Mouse (Mus musculus): Measurements from ENCODE around the gene Timm13. TPM values are rescaled to one million over a fixed set of nuclear protein-coding genes. Genes with fewer than 3 reads are reported as not detected.

Gene Timm13
- polyA plus RNA-seq, 2 experiments: 114 to 208 TPM

DNA sequence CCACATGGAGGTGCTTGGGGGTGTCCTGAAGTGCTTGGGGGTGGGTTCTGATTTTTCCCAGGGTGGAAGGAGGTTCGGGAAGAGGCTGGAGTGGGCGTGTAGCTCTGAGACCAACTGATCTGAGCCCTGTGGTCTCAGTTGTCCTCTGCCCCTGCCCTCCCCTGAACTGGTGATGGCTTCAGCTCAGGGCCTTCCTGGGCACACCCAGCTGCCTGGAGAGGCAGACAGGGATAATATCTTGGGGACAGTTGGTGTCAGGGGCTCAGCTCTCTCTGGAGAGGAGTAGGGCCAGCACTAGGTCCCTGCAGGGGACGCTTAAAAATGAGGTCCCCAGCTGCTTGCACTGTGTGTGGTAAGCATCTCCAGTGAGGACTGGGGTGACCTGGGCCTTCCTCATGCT lies 42.9 kb downstream of the Timm13 start:
- H3K27me3 ChIP-seq (ENCODE audit: control insufficient read depth, insufficient read depth, low read length): no peaks in the 10 kb centered on the region
- peak; percentile 74 for ATAC-seq (ENCODE audit: insufficient read depth)
- peak overlapping the region; percentile 99 for H3K4me2 ChIP-seq (ENCODE audit: low read depth)
- H3K9ac ChIP-seq (replicated peaks): peak overlapping the region; percentile 99
- DNase-seq (ENCODE audit: low read depth in 3 of 3, low spot score in 3 of 3): peak in 2 of 3 experiments; percentile 53 to 61
- H3K27ac ChIP-seq: peak overlapping the region; percentile 100
- TF ChIP-seq CTCF (IDR thresholded peaks at IDR 0.05; ENCODE audit: low read depth) (no peak), EP300 (IDR thresholded peaks at IDR 0.05; ENCODE audit: low read depth) (no peak)
- 13% methylated on average over 3 of the region's 3 CpGs for WGBS (ENCODE audit: insufficient replicate concordance)
- peaks cover 21% of the 10 kb centered on the region for H3K36me3 ChIP-seq (replicated peaks; ENCODE audit: control insufficient read depth, insufficient read depth, low read depth)
- peaks cover 62 to 67% of the 10 kb centered on the region in 2 experiments for H3K4me1 ChIP-seq (replicated peaks; ENCODE audit: control insufficient read depth in 2 of 2, insufficient read depth in 2 of 2, low read length in 1 of 2)
- no peaks in the 10 kb centered on the region for H3K9me3 ChIP-seq (ENCODE audit: control insufficient read depth, low read length)
- H3K4me3 ChIP-seq (ENCODE audit: insufficient read depth in 1 of 2, low read depth in 2 of 2, low read length in 2 of 2): peak overlapping the region; percentile 69 to 100

DNA sequence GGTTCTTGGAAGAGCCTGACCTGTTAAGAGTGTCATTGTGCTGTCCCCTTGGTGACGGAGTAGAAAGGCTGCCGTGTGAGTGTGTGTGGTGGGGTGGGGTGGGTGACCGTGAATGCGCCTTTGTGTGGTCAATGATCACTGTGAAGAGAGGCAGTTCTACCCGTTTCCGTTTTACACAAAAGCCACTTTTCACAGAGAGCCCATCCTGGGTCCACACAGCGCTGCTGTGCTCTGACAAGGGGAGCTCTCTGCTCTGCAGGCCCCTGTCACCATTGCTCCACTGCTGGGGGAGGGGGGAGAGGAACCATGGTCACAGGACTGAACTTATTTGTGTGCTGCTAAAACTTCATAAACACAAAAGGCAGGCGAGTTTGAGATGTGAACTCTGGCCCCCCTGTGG lies 43.4 kb downstream of the Timm13 start:
- Histone ChIP-seq H3K27me3 (ENCODE audit: control insufficient read depth, insufficient read depth, low read length) (no peaks in the 10 kb centered on the region), H3K4me3 (ENCODE audit: insufficient read depth in 1 of 2, low read depth in 2 of 2, low read length in 2 of 2) (peak overlapping the region; percentile 69 to 100)
- ATAC-seq (ENCODE audit: insufficient read depth): no peak

DNA sequence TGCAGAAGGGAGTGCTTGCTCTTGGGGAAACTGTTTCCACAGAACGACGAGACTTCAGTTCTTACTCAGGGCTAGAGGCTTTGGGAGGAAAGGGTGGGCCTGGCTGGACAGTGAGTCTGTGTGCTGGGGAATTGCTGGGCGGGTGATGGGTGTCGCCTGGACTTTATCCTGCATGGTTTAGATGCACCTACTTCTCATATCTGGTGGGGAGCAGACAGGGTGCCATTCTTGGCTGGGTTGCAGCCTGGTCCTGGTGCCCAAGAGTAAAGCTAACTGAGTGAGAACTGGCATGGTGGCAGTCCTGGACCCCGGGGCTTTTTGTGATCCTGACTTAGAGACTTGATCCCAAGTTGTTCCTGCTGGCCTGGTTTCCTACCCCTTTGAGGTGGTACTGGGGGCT lies 43.9 kb downstream of the Timm13 start:
- TF ChIP-seq CTCF (IDR thresholded peaks at IDR 0.05; ENCODE audit: low read depth): no peak
- TF ChIP-seq EP300 (IDR thresholded peaks at IDR 0.05; ENCODE audit: low read depth): peak; percentile 55; the same call in 1 of the 2 replicates
- 39% methylated on average over 5 of the region's 5 CpGs for WGBS (ENCODE audit: insufficient replicate concordance)
- peaks cover 52 to 58% of the 10 kb centered on the region in 2 experiments for H3K4me1 ChIP-seq (replicated peaks; ENCODE audit: control insufficient read depth in 2 of 2, insufficient read depth in 2 of 2, low read length in 1 of 2)
- no peaks in the 10 kb centered on the region for H3K27me3 ChIP-seq (ENCODE audit: control insufficient read depth, insufficient read depth, low read length)
- peak overlapping the region; percentile 99 for H3K4me2 ChIP-seq (ENCODE audit: low read depth)
- peak overlapping the region; percentile 100 for H3K27ac ChIP-seq
- H3K36me3 ChIP-seq (replicated peaks; ENCODE audit: control insufficient read depth, insufficient read depth, low read depth): peaks cover 15% of the 10 kb centered on the region
- peak; percentile 34 for ATAC-seq (ENCODE audit: insufficient read depth)
- H3K9me3 ChIP-seq (ENCODE audit: control insufficient read depth, low read length): no peaks in the 10 kb centered on the region
- peak overlapping the region; percentile 69 to 100 for H3K4me3 ChIP-seq (ENCODE audit: insufficient read depth in 1 of 2, low read depth in 2 of 2, low read length in 2 of 2)
- H3K9ac ChIP-seq (replicated peaks): peak overlapping the region; percentile 99
- peak in 2 of 3 experiments; percentile 57 to 64 for DNase-seq (ENCODE audit: low read depth in 3 of 3, low spot score in 3 of 3)

More for the DNA sequence above, 43.4 kb downstream of the Timm13 start:
- peaks cover 16% of the 10 kb centered on the region for H3K36me3 ChIP-seq (replicated peaks; ENCODE audit: control insufficient read depth, insufficient read depth, low read depth)
- peak overlapping the region; percentile 99 for H3K9ac ChIP-seq (replicated peaks)
- H3K4me1 ChIP-seq (replicated peaks; ENCODE audit: control insufficient read depth in 2 of 2, insufficient read depth in 2 of 2, low read length in 1 of 2): peaks cover 57 to 62% of the 10 kb centered on the region in 2 experiments
- peak overlapping the region; percentile 100 for H3K27ac ChIP-seq
- peak overlapping the region; percentile 99 for H3K4me2 ChIP-seq (ENCODE audit: low read depth)
- TF ChIP-seq CTCF (IDR thresholded peaks at IDR 0.05; ENCODE audit: low read depth) (no peak), EP300 (IDR thresholded peaks at IDR 0.05; ENCODE audit: low read depth) (no peak)
- DNase-seq (ENCODE audit: low read depth in 3 of 3, low spot score in 3 of 3): no peak
- H3K9me3 ChIP-seq (ENCODE audit: control insufficient read depth, low read length): no peaks in the 10 kb centered on the region
- 34% methylated on average over 8 of the region's 8 CpGs for WGBS (ENCODE audit: insufficient replicate concordance)

DNA sequence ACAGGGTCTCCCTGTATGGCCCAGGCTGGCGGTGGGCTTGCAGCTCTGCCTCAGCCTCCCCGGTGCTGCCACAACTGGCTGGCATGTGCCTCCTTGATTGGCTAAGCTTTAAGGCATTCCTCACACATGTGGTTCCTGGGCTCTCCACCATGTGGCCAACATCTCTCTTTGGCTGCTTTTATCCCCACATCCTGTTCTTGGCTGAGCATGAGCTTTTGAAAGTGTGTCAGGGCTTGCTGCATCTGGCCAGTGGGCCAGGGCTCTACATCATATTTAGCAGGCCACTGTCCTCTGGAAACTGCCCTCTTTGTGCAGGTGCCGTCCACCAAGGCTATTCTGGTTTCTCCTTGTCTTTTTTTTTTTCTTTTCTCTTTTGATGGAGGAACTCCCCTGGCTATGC lies 44.5 kb downstream of the Timm13 start:
- Histone ChIP-seq H3K27me3 (ENCODE audit: control insufficient read depth, insufficient read depth, low read length) (no peaks in the 10 kb centered on the region), H3K36me3 (replicated peaks; ENCODE audit: control insufficient read depth, insufficient read depth, low read depth) (peaks cover 14% of the 10 kb centered on the region), H3K4me1 (replicated peaks; ENCODE audit: control insufficient read depth in 2 of 2, insufficient read depth in 2 of 2, low read length in 1 of 2) (peaks cover 46 to 51% of the 10 kb centered on the region in 2 experiments), H3K27ac (peak overlapping the region; percentile 100), H3K9ac (replicated peaks) (peak overlapping the region; percentile 99), H3K4me3 (ENCODE audit: insufficient read depth in 1 of 2, low read depth in 2 of 2, low read length in 2 of 2) (peak overlapping the region; percentile 69 to 100), H3K4me2 (ENCODE audit: low read depth) (peak overlapping the region; percentile 99), H3K9me3 (ENCODE audit: control insufficient read depth, low read length) (no peaks in the 10 kb centered on the region)
- 31% methylated on average over 3 of the region's 3 CpGs for WGBS (ENCODE audit: insufficient replicate concordance)
- peak; percentile 56 for TF ChIP-seq CTCF (IDR thresholded peaks at IDR 0.05; ENCODE audit: low read depth)
- TF ChIP-seq EP300 (IDR thresholded peaks at IDR 0.05; ENCODE audit: low read depth): no peak
- no peak for ATAC-seq (ENCODE audit: insufficient read depth)
- DNase-seq (ENCODE audit: low read depth in 3 of 3, low spot score in 3 of 3): peak in 1 of 3 experiments; percentile 46

DNA sequence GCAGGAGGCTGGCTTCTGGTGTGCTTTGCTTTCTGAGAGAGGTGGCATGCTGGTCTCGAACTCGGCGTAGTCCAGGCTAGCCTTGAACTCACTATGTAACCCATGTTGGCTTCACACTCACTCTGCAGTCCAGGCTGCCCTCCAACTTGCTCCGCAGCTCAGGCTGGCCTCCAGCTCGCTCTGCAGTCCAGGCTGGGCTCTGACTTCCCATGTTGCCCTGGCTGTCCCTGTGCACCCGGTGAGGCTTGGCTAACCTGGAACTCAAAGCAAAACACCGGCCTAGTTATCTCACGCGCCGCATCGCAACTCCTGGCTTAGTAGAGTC lies 45.1 kb downstream of the Timm13 start:
- ATAC-seq (ENCODE audit: insufficient read depth): no peak
- Histone ChIP-seq H3K36me3 (replicated peaks; ENCODE audit: control insufficient read depth, insufficient read depth, low read depth) (peaks cover 11% of the 10 kb centered on the region), H3K4me1 (replicated peaks; ENCODE audit: control insufficient read depth in 2 of 2, insufficient read depth in 2 of 2, low read length in 1 of 2) (peaks cover 40 to 46% of the 10 kb centered on the region in 2 experiments), H3K27me3 (ENCODE audit: control insufficient read depth, insufficient read depth, low read length) (no peaks in the 10 kb centered on the region), H3K4me2 (ENCODE audit: low read depth) (peak overlapping the region; percentile 99), H3K27ac (peak overlapping the region; percentile 100), H3K9me3 (ENCODE audit: control insufficient read depth, low read length) (no peaks in the 10 kb centered on the region), H3K4me3 (ENCODE audit: insufficient read depth in 1 of 2, low read depth in 2 of 2, low read length in 2 of 2) (peak overlapping the region; percentile 69 to 100), H3K9ac (replicated peaks) (peak overlapping the region; percentile 99)
- 7% methylated on average over 11 of the region's 11 CpGs for WGBS (ENCODE audit: insufficient replicate concordance)
- no peak for DNase-seq (ENCODE audit: low read depth in 3 of 3, low spot score in 3 of 3)
- TF ChIP-seq CTCF (IDR thresholded peaks at IDR 0.05; ENCODE audit: low read depth): no peak

All from liver, embryonic 14.5 days (tissue).